ENCODE assay signal across 9 mouse cellular contexts in the genomic region with DNA sequence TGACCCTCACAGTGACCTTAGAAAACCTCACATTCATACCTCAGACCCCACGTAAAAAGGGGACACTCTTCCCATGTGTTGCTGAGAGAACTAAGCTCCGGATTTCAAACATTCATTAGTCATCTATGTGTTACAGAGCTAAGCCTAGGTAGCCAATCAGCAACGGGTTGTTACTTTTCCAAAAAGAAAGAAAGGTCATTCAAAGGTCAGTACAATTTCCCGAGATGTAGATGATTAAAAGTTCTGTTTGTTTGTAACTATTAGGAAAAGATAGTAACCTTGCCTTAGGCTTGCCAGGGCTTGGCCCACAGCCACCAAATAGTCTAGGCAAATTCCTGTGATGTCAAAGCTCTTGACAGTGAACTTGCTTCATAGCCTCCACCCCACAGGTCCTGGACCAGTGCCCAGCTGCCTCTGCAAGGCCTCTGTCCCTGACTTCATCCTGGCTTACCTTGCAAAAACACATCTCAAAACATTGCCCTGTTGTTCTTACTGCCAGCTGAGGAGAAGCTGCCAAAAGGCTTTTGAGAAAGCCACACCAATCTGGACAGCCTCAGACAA.
A peak's percentile ranks its signal among the peaks of the same experiment; 100 is the strongest.
DNase-seq lines count a peak whose midpoint lies in the region; ATAC-seq and TF ChIP-seq lines count a peak whose summit lies in the region.
"Had no signal": no experiment of that assay in that cellular context is flagged by ENCODE, and none has a peak within 500 bp of the region (broad histone marks: within the 10 kb centered on the region; RNA-seq: fewer than 3 reads in every experiment).

No protein-coding gene starts in this region.

- ATAC-seq in cerebellum, adult (ENCODE audit: insufficient number of reproducible peaks, low FRiP score, low TSS enrichment): no peak
- ATAC-seq in heart, embryonic 12.5 days (ENCODE audit: insufficient number of reproducible peaks, low FRiP score): peak; percentile 69; the same call in 1 of the 2 replicates
- no peak for ATAC-seq in limb, embryonic 14.5 days (ENCODE audit: low FRiP score, low read depth)

- no peak for TF ChIP-seq CTCF in cerebellum, adult 2 months (IDR thresholded peaks at IDR 0.05; ENCODE audit: borderline replicate concordance, insufficient read depth, low read depth, low read length)

- no peaks in the 10 kb centered on the region for H3K27me3 ChIP-seq in cerebellum, adult 2 months (ENCODE audit: control insufficient read depth, insufficient read depth, low read length)
- no peaks in the 10 kb centered on the region for H3K27me3 ChIP-seq in heart, embryonic 12.5 days (replicated peaks)
- no peaks in the 10 kb centered on the region for H3K27me3 ChIP-seq in limb, embryonic 14.5 days (ENCODE audit: control insufficient read depth, insufficient read depth, low read length)

- no peaks in the 10 kb centered on the region for H3K36me3 ChIP-seq in heart, embryonic 12.5 days
- H3K36me3 ChIP-seq in limb, embryonic 14.5 days (ENCODE audit: control insufficient read depth, insufficient read depth, low read length): no peaks in the 10 kb centered on the region

- H3K4me1 ChIP-seq in cerebellum, adult 2 months (ENCODE audit: control insufficient read depth, insufficient read depth, low read length): no peaks in the 10 kb centered on the region
- H3K4me1 ChIP-seq in heart, embryonic 12.5 days (replicated peaks): peaks cover 36% of the 10 kb centered on the region
- peaks cover 13% of the 10 kb centered on the region for H3K4me1 ChIP-seq in limb, embryonic 14.5 days (ENCODE audit: control insufficient read depth, insufficient read depth, low read length)

- DNase-seq in cerebellum, adult 11 months: peak; percentile 4
- peak; percentile 24 to 28 for DNase-seq in cerebellum, adult 2 months
- peak; percentile 67 for DNase-seq in limb, embryonic 14.5 days (ENCODE audit: low spot score)
- peak; percentile 93 for DNase-seq in testis, postnatal 10 days (ENCODE audit: low spot score)
- no peak for DNase-seq in embryo, embryonic 10 days (ENCODE audit: low spot score)
- DNase-seq in yolk sac, embryonic 10.5 days (ENCODE audit: low spot score): no peak

- no peak overlapping the region for H3K4me2 ChIP-seq in heart, embryonic 12.5 days
- H3K4me2 ChIP-seq in limb, embryonic 14.5 days (replicated peaks; ENCODE audit: low read depth, low read length, severe bottlenecking): no peak overlapping the region

- TF ChIP-seq POLR2A in cerebellum, adult 2 months (IDR thresholded peaks at IDR 0.05; ENCODE audit: borderline replicate concordance, insufficient read depth, low read length): no peak
- no peak for TF ChIP-seq POLR2A in limb, embryonic 14.5 days (IDR thresholded peaks at IDR 0.05; ENCODE audit: borderline replicate concordance, extremely low read depth, insufficient read depth, insufficient read length)

- H3K9me3 ChIP-seq in heart, embryonic 12.5 days (replicated peaks): no peaks in the 10 kb centered on the region
- no peaks in the 10 kb centered on the region for H3K9me3 ChIP-seq in limb, embryonic 14.5 days (ENCODE audit: control insufficient read depth, low read length)

- H3K9ac ChIP-seq in heart, embryonic 12.5 days: no peak overlapping the region
- H3K9ac ChIP-seq in limb, embryonic 14.5 days (ENCODE audit: low read depth, low read length, severe bottlenecking): no peak overlapping the region

- no peak overlapping the region for H3K27ac ChIP-seq in cerebellum, adult 2 months (ENCODE audit: insufficient read depth, low read length)
- peak overlapping the region; percentile 61 for H3K27ac ChIP-seq in heart, embryonic 12.5 days (ENCODE audit: poor library complexity, severe bottlenecking)
- no peak overlapping the region for H3K27ac ChIP-seq in limb, embryonic 14.5 days (replicated peaks; ENCODE audit: low read depth, low read length)

- no peak overlapping the region for H3K4me3 ChIP-seq in cerebellum, adult 2 months (replicated peaks; ENCODE audit: insufficient read depth, low read depth, low read length)
- no peak overlapping the region for H3K4me3 ChIP-seq in heart, embryonic 12.5 days
- H3K4me3 ChIP-seq in limb, embryonic 14.5 days (replicated peaks; ENCODE audit: low read length): no peak overlapping the region
- H3K4me3 ChIP-seq: myocyte had no signal

- WGBS in cerebellum, adult 2 months: 68% methylated on average over 4 of the region's 4 CpGs
- 38% methylated on average over 4 of the region's 4 CpGs for WGBS in heart, embryonic 12.5 days
- 59% methylated on average over 4 of the region's 4 CpGs for WGBS in limb, embryonic 14.5 days

Comparison
In these comparisons a context has a peak if more than half of its experiments do, and no peak if none do; other contexts are left out.
1. DNase-seq: peak in cerebellum, adult 11 months (single experiment), cerebellum, adult 2 months (2 of 2), limb, embryonic 14.5 days (single experiment) and testis, postnatal 10 days (single experiment); none in embryo, embryonic 10 days (single experiment) and yolk sac, embryonic 10.5 days (single experiment).